ENCODE assay signal across 8 mouse cellular contexts in genomic region chr11:101983431-101983921, GRCm38 (mm10). TPM values are rescaled to one million over a fixed set of nuclear protein-coding genes. Genes with fewer than 3 reads are reported as not detected.
DNase-seq lines count a peak whose midpoint lies in the region; ATAC-seq and TF ChIP-seq lines count a peak whose summit lies in the region.
"Had no signal": no experiment of that assay in that cellular context is flagged by ENCODE, and none has a peak within 500 bp of the region (broad histone marks: within the 10 kb centered on the region; RNA-seq: fewer than 3 reads in every experiment).

No protein-coding gene starts in this region.

- no peak for DNase-seq in lung, postnatal 0 days (ENCODE audit: low spot score)
- DNase-seq in lung, postnatal 10 days = no peak
- DNase-seq in adrenal gland, postnatal 10 days = no peak

- H3K4me1 ChIP-seq in lung, postnatal 0 days (ENCODE audit: insufficient read depth, low read depth, low read length) = no peaks in the 10 kb centered on the region
- peaks cover 15% of the 10 kb centered on the region for H3K4me1 ChIP-seq in forebrain, embryonic 16.5 days (replicated peaks; ENCODE audit: control insufficient read depth, insufficient read depth, low read length)
- H3K4me1 ChIP-seq in limb, embryonic 15.5 days = peaks cover 28% of the 10 kb centered on the region
- H3K4me1 ChIP-seq in stomach, embryonic 15.5 days = peaks cover 12% of the 10 kb centered on the region; the same call in 1 of the 2 replicates

- 0 out of 2 replicates have a peak, but pooled peaks cover 4% of the 10 kb centered on the region for H3K27me3 ChIP-seq in lung, postnatal 0 days (replicated peaks; ENCODE audit: insufficient read depth, low read length)
- H3K27me3 ChIP-seq in forebrain, embryonic 16.5 days (replicated peaks; ENCODE audit: control insufficient read depth, insufficient read depth, low read length) = peaks cover 3% of the 10 kb centered on the region; the same call in 1 of the 2 replicates
- peaks cover 3% of the 10 kb centered on the region; the same call in 1 of the 2 replicates for H3K27me3 ChIP-seq in limb, embryonic 15.5 days
- no peaks in the 10 kb centered on the region for H3K27me3 ChIP-seq in stomach, embryonic 15.5 days (replicated peaks)

- WGBS in lung, postnatal 0 days = 54% methylated on average over 10 of the region's 10 CpGs
- 74% methylated on average over 10 of the region's 10 CpGs for WGBS in forebrain, embryonic 16.5 days
- WGBS in limb, embryonic 15.5 days = 68% methylated on average over 10 of the region's 10 CpGs
- WGBS in stomach, embryonic 15.5 days = 61% methylated on average over 10 of the region's 10 CpGs

- peak overlapping the region; percentile 82 for H3K27ac ChIP-seq in lung, postnatal 0 days (ENCODE audit: low read length)
- H3K27ac ChIP-seq in forebrain, embryonic 16.5 days (ENCODE audit: low read length) = no peak overlapping the region
- H3K27ac ChIP-seq in limb, embryonic 15.5 days = peak overlapping the region; percentile 43
- 0 out of 2 replicates have a peak overlapping the region, but pooled peaks have one; percentile 23 for H3K27ac ChIP-seq in stomach, embryonic 15.5 days

- peaks cover 7% of the 10 kb centered on the region; the same call in 1 of the 2 replicates for H3K36me3 ChIP-seq in lung, postnatal 0 days (ENCODE audit: insufficient read depth, low read length)
- no peaks in the 10 kb centered on the region for H3K36me3 ChIP-seq in forebrain, embryonic 16.5 days (ENCODE audit: control insufficient read depth, insufficient read depth)
- peaks cover 13% of the 10 kb centered on the region; the same call in 1 of the 2 replicates for H3K36me3 ChIP-seq in limb, embryonic 15.5 days
- H3K36me3 ChIP-seq in stomach, embryonic 15.5 days = peaks cover 2% of the 10 kb centered on the region; the same call in 1 of the 2 replicates

- peak overlapping the region; percentile 96 for H3K4me2 ChIP-seq in lung, postnatal 0 days (replicated peaks; ENCODE audit: low read depth, low read length)
- peak overlapping the region; percentile 100 for H3K4me2 ChIP-seq in forebrain, embryonic 16.5 days (ENCODE audit: low read length)
- H3K4me2 ChIP-seq in limb, embryonic 15.5 days = peak overlapping the region; percentile 92
- H3K4me2 ChIP-seq in stomach, embryonic 15.5 days = peak overlapping the region; percentile 93

- H3K9me3 ChIP-seq in lung, postnatal 0 days (ENCODE audit: low read length) = no peaks in the 10 kb centered on the region
- H3K9me3 ChIP-seq in forebrain, embryonic 16.5 days (ENCODE audit: control insufficient read depth, low read length) = no peaks in the 10 kb centered on the region
- no peaks in the 10 kb centered on the region for H3K9me3 ChIP-seq in limb, embryonic 15.5 days
- H3K9me3 ChIP-seq in stomach, embryonic 15.5 days = no peaks in the 10 kb centered on the region

- H3K4me3 ChIP-seq in lung, postnatal 0 days (ENCODE audit: low read depth, low read length) = peak overlapping the region; percentile 62
- H3K4me3 ChIP-seq in forebrain, embryonic 16.5 days (replicated peaks; ENCODE audit: low read length) = no peak overlapping the region
- peak overlapping the region; percentile 68 for H3K4me3 ChIP-seq in limb, embryonic 15.5 days
- peak overlapping the region; percentile 56; the same call in 1 of the 2 replicates for H3K4me3 ChIP-seq in stomach, embryonic 15.5 days (replicated peaks)

- TF ChIP-seq CTCF in lung, postnatal 0 days (IDR thresholded peaks at IDR 0.05) = no peak

- no peak for ATAC-seq in lung, postnatal 0 days
- ATAC-seq in forebrain, embryonic 16.5 days = no peak
- no peak for ATAC-seq in limb, embryonic 15.5 days (ENCODE audit: insufficient number of reproducible peaks, low FRiP score, low TSS enrichment, low read depth)
- ATAC-seq in stomach, embryonic 15.5 days (ENCODE audit: insufficient read depth, low FRiP score, low read depth) = no peak
- ATAC-seq in erythroblast, adult 5-6 weeks (replicated peaks; ENCODE audit: low FRiP score, poor library complexity, severe bottlenecking) = no peak

- no peak for TF ChIP-seq EP300 in lung, postnatal 0 days (IDR thresholded peaks at IDR 0.05)

- no peak overlapping the region for H3K9ac ChIP-seq in lung, postnatal 0 days (replicated peaks; ENCODE audit: low read depth)
- H3K9ac ChIP-seq in forebrain, embryonic 16.5 days (replicated peaks; ENCODE audit: low read depth, low read length) = no peak overlapping the region
- H3K9ac ChIP-seq in limb, embryonic 15.5 days = no peak overlapping the region
- no peak overlapping the region for H3K9ac ChIP-seq in stomach, embryonic 15.5 days

RNA-seq across cellular contexts. Expression of gene Cfap97d1, which starts 0.6 kb away (rescaled TPM):
- polyA plus RNA-seq in lung, postnatal 0 days (2015; fragmentation: Nextera tagmentation; extraction: Ambion mirVana) = 0.20 TPM in 1 of 2 replicates, not detected in the other
- not detected in 2 replicates for polyA plus RNA-seq in forebrain, embryonic 16.5 days (2015; fragmentation: Nextera tagmentation; extraction: Ambion mirVana)
- not detected in 2 replicates for polyA plus RNA-seq in limb, embryonic 15.5 days (2015; fragmentation: Nextera tagmentation; extraction: Ambion mirVana)
- not detected in 2 replicates for polyA plus RNA-seq in stomach, embryonic 15.5 days (2015; fragmentation: Nextera tagmentation; extraction: Ambion mirVana)
- not detected for total RNA-seq in adrenal gland, postnatal 10 days (2021)
- total RNA-seq in erythroblast, adult 5-6 weeks (2015; ENCODE audit: low replicate concordance) = not detected in 2 replicates
- total RNA-seq in erythroblast, adult 5-6 weeks (2017; ENCODE audit: low replicate concordance) = not detected in 2 replicates
- total RNA-seq: adrenal gland, adult 2 months had no signal
- polyA plus RNA-seq: adrenal gland, adult 2 months had no signal

RNA-seq across cellular contexts. Expression of gene Dusp3, which starts 3.3 kb away (rescaled TPM):
- 78.2 and 80.0 TPM in 2 replicates for polyA plus RNA-seq in lung, postnatal 0 days (2015; fragmentation: Nextera tagmentation; extraction: Ambion mirVana)
- polyA plus RNA-seq in forebrain, embryonic 16.5 days (2015; fragmentation: Nextera tagmentation; extraction: Ambion mirVana) = 12.7 and 14.5 TPM in 2 replicates
- polyA plus RNA-seq in limb, embryonic 15.5 days (2015; fragmentation: Nextera tagmentation; extraction: Ambion mirVana) = 26.9 and 37.0 TPM in 2 replicates
- 22.5 and 25.0 TPM in 2 replicates for polyA plus RNA-seq in stomach, embryonic 15.5 days (2015; fragmentation: Nextera tagmentation; extraction: Ambion mirVana)
- total RNA-seq in adrenal gland, postnatal 10 days (2021) = 10 to 100 TPM; 93.3 to 96.3 TPM
- 1.9 and 5.0 TPM in 2 replicates for total RNA-seq in erythroblast, adult 5-6 weeks (2015; ENCODE audit: low replicate concordance)
- 1.5 and 3.1 TPM in 2 replicates for total RNA-seq in erythroblast, adult 5-6 weeks (2017; ENCODE audit: low replicate concordance)

RNA-seq across cellular contexts. Expression of gene Sost, which starts 16.7 kb away (rescaled TPM):
- polyA plus RNA-seq in lung, postnatal 0 days (2015; fragmentation: Nextera tagmentation; extraction: Ambion mirVana) = 0.06 TPM in 1 of 2 replicates, not detected in the other
- polyA plus RNA-seq in forebrain, embryonic 16.5 days (2015; fragmentation: Nextera tagmentation; extraction: Ambion mirVana) = 0.11 TPM in 1 of 2 replicates, not detected in the other
- 0.16 and 0.50 TPM in 2 replicates for polyA plus RNA-seq in limb, embryonic 15.5 days (2015; fragmentation: Nextera tagmentation; extraction: Ambion mirVana)
- 0.08 and 0.10 TPM in 2 replicates for polyA plus RNA-seq in stomach, embryonic 15.5 days (2015; fragmentation: Nextera tagmentation; extraction: Ambion mirVana)
- 1 to 10 TPM in 1 of 2 experiments, not detected in 1; 3.0 TPM for total RNA-seq in adrenal gland, postnatal 10 days (2021)
- not detected in 2 replicates for total RNA-seq in erythroblast, adult 5-6 weeks (2015; ENCODE audit: low replicate concordance)
- not detected in 2 replicates for total RNA-seq in erythroblast, adult 5-6 weeks (2017; ENCODE audit: low replicate concordance)
- total RNA-seq: adrenal gland, adult 2 months had no signal

RNA-seq across cellular contexts. Expression of gene Mpp3, which starts 44.8 kb away (rescaled TPM):
- polyA plus RNA-seq in lung, postnatal 0 days (2015; fragmentation: Nextera tagmentation; extraction: Ambion mirVana) = 0.84 and 2.2 TPM in 2 replicates
- polyA plus RNA-seq in forebrain, embryonic 16.5 days (2015; fragmentation: Nextera tagmentation; extraction: Ambion mirVana) = 49.3 and 55.2 TPM in 2 replicates
- 5.8 and 6.0 TPM in 2 replicates for polyA plus RNA-seq in limb, embryonic 15.5 days (2015; fragmentation: Nextera tagmentation; extraction: Ambion mirVana)
- polyA plus RNA-seq in stomach, embryonic 15.5 days (2015; fragmentation: Nextera tagmentation; extraction: Ambion mirVana) = 7.2 and 9.0 TPM in 2 replicates
- total RNA-seq in adrenal gland, postnatal 10 days (2021) = 10 to 100 TPM; 11.8 to 16.0 TPM
- 0.84 TPM in 1 of 2 replicates, not detected in the other for total RNA-seq in erythroblast, adult 5-6 weeks (2015; ENCODE audit: low replicate concordance)
- 0.14 TPM in 1 of 2 replicates, not detected in the other for total RNA-seq in erythroblast, adult 5-6 weeks (2017; ENCODE audit: low replicate concordance)

RNA-seq across cellular contexts. Expression of gene Cd300lg, which starts 57.8 kb away (rescaled TPM):
- 2.1 and 2.4 TPM in 2 replicates for polyA plus RNA-seq in lung, postnatal 0 days (2015; fragmentation: Nextera tagmentation; extraction: Ambion mirVana)
- 0.26 and 0.46 TPM in 2 replicates for polyA plus RNA-seq in forebrain, embryonic 16.5 days (2015; fragmentation: Nextera tagmentation; extraction: Ambion mirVana)
- polyA plus RNA-seq in limb, embryonic 15.5 days (2015; fragmentation: Nextera tagmentation; extraction: Ambion mirVana) = 2.2 and 2.4 TPM in 2 replicates
- 2.0 and 2.2 TPM in 2 replicates for polyA plus RNA-seq in stomach, embryonic 15.5 days (2015; fragmentation: Nextera tagmentation; extraction: Ambion mirVana)
- total RNA-seq in adrenal gland, postnatal 10 days (2021) = 10 to 100 TPM; 44.1 to 53.0 TPM
- total RNA-seq in erythroblast, adult 5-6 weeks (2015; ENCODE audit: low replicate concordance) = 2.1 and 7.1 TPM in 2 replicates
- 0.42 and 0.77 TPM in 2 replicates for total RNA-seq in erythroblast, adult 5-6 weeks (2017; ENCODE audit: low replicate concordance)
